Mouse (Mus musculus) CH12.LX (cell line): ENCODE data around the gene Snrnp35. TPM values are rescaled to one million over a fixed set of nuclear protein-coding genes. Genes with fewer than 3 reads are reported as not detected.

ENCODE experiments used
- DNase-seq: peaks from one replicate; pipeline ENCODE4 v3.0.0-alpha.2; 2013; ENCODE audit errors: extremely low read depth
- H3K27ac ChIP-seq: 2 replicates; pipeline ENCODE4 v1.5.1; 2012; ENCODE audit warnings: low read depth, mild to moderate bottlenecking, control low read depth, moderate library complexity; ENCODE audit not compliant: insufficient read depth
- H3K27me3 ChIP-seq: replicated peaks from 2 replicates; pipeline ENCODE3; 2012; ENCODE audit warnings: inconsistent platforms
- H3K36me3 ChIP-seq, 2 experiments: replicated peaks in 1 of 2; 2 replicates each; pipeline versions ENCODE3 to v1.6.1; 2012; ENCODE audit warnings: inconsistent platforms in 1 of 2, low read length in 1 of 2, mild to moderate bottlenecking in 1 of 2, mixed read lengths in 1 of 2, moderate library complexity in 1 of 2; ENCODE audit not compliant: control insufficient read depth in 1 of 2, insufficient read depth in 1 of 2
- H3K4me1 ChIP-seq, 2 experiments: 2 replicates each; pipeline ENCODE4 v1.6.1; 2012; ENCODE audit warnings: inconsistent platforms in 1 of 2, moderate library complexity in 1 of 2; ENCODE audit not compliant: insufficient read depth in 2 of 2, control insufficient read depth in 1 of 2
- H3K4me2 ChIP-seq: 2 replicates; pipeline ENCODE4 v1.6.1; 2012; ENCODE audit warnings: low read depth, mild to moderate bottlenecking, control low read depth; ENCODE audit not compliant: poor library complexity, insufficient read depth, severe bottlenecking
- H3K4me3 ChIP-seq, 3 experiments: fragments of 150-350 bp in 1 of 3; sonication (generic) in 1 of 3; replicated peaks in 1 of 3; 2 replicates each; pipeline versions ENCODE3 to v1.5.1; 2011 to 2012; ENCODE audit warnings: low read depth in 2 of 3, low read length in 2 of 3, mild to moderate bottlenecking in 2 of 3, moderate library complexity in 2 of 3, control low read depth in 1 of 3, improper control_type of control experiment in 1 of 3, inconsistent platforms in 1 of 3, mixed read lengths in 1 of 3; ENCODE audit not compliant: poor library complexity in 1 of 3
- H3K79me2 ChIP-seq: replicated peaks from 2 replicates; pipeline ENCODE4 v1.6.1; 2012; ENCODE audit warnings: mild to moderate bottlenecking, moderate library complexity; ENCODE audit not compliant: control insufficient read depth, poor library complexity, insufficient read depth, severe bottlenecking; ENCODE audit errors: extremely low read depth
- H3K9ac ChIP-seq: 2 replicates; pipeline ENCODE4 v1.6.1; 2012; ENCODE audit warnings: low read depth, mild to moderate bottlenecking, control low read depth, moderate library complexity; ENCODE audit not compliant: insufficient read depth
- H3K9me3 ChIP-seq: replicated peaks from 2 replicates; pipeline ENCODE3; 2012; ENCODE audit warnings: low read length, inconsistent platforms, mixed read lengths
- CHD2 ChIP-seq: IDR thresholded peaks from 2 replicates; pipeline ENCODE4 v1.6.1; 2011; ENCODE audit warnings: low read length, improper control_type of control experiment
- CTCF ChIP-seq, 2 experiments: IDR thresholded peaks in 1 of 2; conservative IDR thresholded peaks in 1 of 2; 2 replicates each; pipeline ENCODE4 v1.5.1; 2011 to 2012; ENCODE audit warnings: low read depth in 2 of 2, low read length in 2 of 2, improper control_type of control experiment in 1 of 2, inconsistent platforms in 1 of 2, mild to moderate bottlenecking in 1 of 2, moderate library complexity in 1 of 2
- E2F4 ChIP-seq: IDR thresholded peaks from 2 replicates; pipeline ENCODE4 v1.6.1; 2011; ENCODE audit warnings: low read depth, low read length, improper control_type of control experiment; ENCODE audit not compliant: insufficient replicate concordance
- ELF1 ChIP-seq: IDR thresholded peaks from 2 replicates; pipeline ENCODE4 v1.6.1; 2014; ENCODE audit warnings: low read depth, mild to moderate bottlenecking, inconsistent platforms, low read length, improper control_type of control experiment
- EP300 ChIP-seq: IDR thresholded peaks from 2 replicates; pipeline ENCODE4 v1.6.1; 2011; ENCODE audit warnings: low read length, improper control_type of control experiment
- ETS1 ChIP-seq: conservative IDR thresholded peaks from 2 replicates; pipeline ENCODE4 v1.6.1; 2012; ENCODE audit warnings: low read depth, mild to moderate bottlenecking, inconsistent platforms, low read length, improper control_type of control experiment, moderate library complexity
- HCFC1 ChIP-seq: IDR thresholded peaks from 2 replicates; pipeline ENCODE4 v1.6.1; 2012; ENCODE audit warnings: low read depth, mild to moderate bottlenecking, inconsistent platforms, low read length, improper control_type of control experiment
- MEF2A ChIP-seq: IDR thresholded peaks from 2 replicates; pipeline ENCODE4 v1.6.1; 2014; ENCODE audit warnings: low read depth, mild to moderate bottlenecking, inconsistent platforms, low read length, improper control_type of control experiment, borderline replicate concordance
- MXI1 ChIP-seq: IDR thresholded peaks from 2 replicates; pipeline ENCODE4 v1.6.1; 2011; ENCODE audit warnings: mild to moderate bottlenecking, low read depth, low read length, improper control_type of control experiment
- MYC ChIP-seq: IDR thresholded peaks from 2 replicates; pipeline ENCODE4 v1.6.1; 2011; ENCODE audit warnings: low read depth, mild to moderate bottlenecking, improper control_type of control experiment, low read length
- NRF1 ChIP-seq: IDR thresholded peaks from 2 replicates; pipeline ENCODE4 v1.6.1; 2014; ENCODE audit warnings: low read depth, mild to moderate bottlenecking, inconsistent platforms, low read length, improper control_type of control experiment, moderate library complexity
- POLR2AphosphoS2 ChIP-seq: IDR thresholded peaks from 2 replicates; pipeline ENCODE4 v1.6.1; 2011; ENCODE audit warnings: low read depth, low read length, improper control_type of control experiment
- SIN3A ChIP-seq: IDR thresholded peaks from 2 replicates; pipeline ENCODE4 v1.6.1; 2012; ENCODE audit warnings: low read length, improper control_type of control experiment, inconsistent platforms
- SMC3 ChIP-seq: IDR thresholded peaks from 2 replicates; pipeline ENCODE4 v1.6.1; 2011; ENCODE audit warnings: low read depth, low read length, improper control_type of control experiment
- TBP ChIP-seq: conservative IDR thresholded peaks from 2 replicates; pipeline ENCODE4 v1.6.1; 2011; ENCODE audit warnings: low read depth, low read length, improper control_type of control experiment
- TCF12 ChIP-seq: IDR thresholded peaks from 2 replicates; pipeline ENCODE4 v1.6.1; 2014; ENCODE audit warnings: low read depth, mild to moderate bottlenecking, inconsistent platforms, low read length, improper control_type of control experiment
- UBTF ChIP-seq: IDR thresholded peaks from 2 replicates; pipeline ENCODE4 v1.6.1; 2012; ENCODE audit warnings: low read depth, mild to moderate bottlenecking, inconsistent platforms, low read length, improper control_type of control experiment, moderate library complexity
- USF1 ChIP-seq: IDR thresholded peaks from 2 replicates; pipeline ENCODE4 v1.6.1; 2014; ENCODE audit warnings: low read depth, mild to moderate bottlenecking, inconsistent platforms, low read length, improper control_type of control experiment
- ZC3H11A ChIP-seq: IDR thresholded peaks from 2 replicates; pipeline ENCODE4 v1.6.1; 2012; ENCODE audit warnings: low read depth, mild to moderate bottlenecking, inconsistent platforms, low read length, improper control_type of control experiment
- dilution Hi-C: fragments of 300-500 bp; cut with MboI; formaldehyde crosslinking; loops from 2 replicates; pipeline ENCODE4 v1.14.3; 2020; ENCODE audit warnings: low sequenced_read_pairs; ENCODE audit not compliant: extremely low pct_unique_long_range_greater_than_20kb, extremely low pct_ligation_motif_present
- in situ Hi-C: fragments of 300-500 bp; cut with MboI; formaldehyde crosslinking; loops from 3 replicates; pipeline ENCODE4 v1.14.3; 2019; ENCODE audit warnings: low sequenced_read_pairs, low pct_ligation_motif_present, low pct_unique_long_range_greater_than_20kb, mixed read lengths
- polyA plus RNA-seq: library from polyadenylated mRNA; unstranded; fragments of >175 nt; gene quantifications from 2 replicates; pipeline ENCODE4 v1.2.1, GENCODE M21; 2012; ENCODE audit warnings: low read depth; ENCODE audit not compliant: insufficient read length
- total RNA-seq, 2 experiments: library from RNA; depleted of rRNA; stranded (reverse); fragments of 300-350 nt in 1 of 2; fragments of >200 nt in 1 of 2; gene quantifications; 2 replicates each; pipeline ENCODE4 v1.2.3; 2012 to 2014

Gene Snrnp35
- total and polyA plus RNA-seq, 3 experiments: 13.9 to 29.0 (median 27.4) TPM

DNA sequence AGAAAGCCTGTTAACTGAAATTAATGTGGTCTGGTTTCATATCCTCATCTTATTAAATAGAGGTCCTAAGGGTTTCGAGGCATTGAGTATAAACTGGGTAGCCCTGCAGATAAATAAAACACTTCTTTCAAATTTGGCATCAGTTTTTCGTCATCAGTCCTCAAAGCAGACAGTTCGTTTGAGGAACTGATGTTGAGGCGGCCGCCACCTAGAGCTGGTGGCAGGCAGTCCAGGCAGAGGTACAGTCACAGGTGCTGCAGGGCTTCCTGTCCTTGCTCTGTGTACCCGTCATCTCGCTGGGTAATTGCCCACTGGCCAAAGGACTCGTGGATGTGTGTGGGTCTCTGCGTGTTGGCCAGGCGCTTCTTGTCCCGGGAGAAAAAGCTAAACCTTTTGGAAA is 10.5 kb downstream of the Snrnp35 start:
- peaks cover 0 to 49% of the 10 kb centered on the region in 2 experiments; a peak in 2 of 4 replicates for H3K4me1 ChIP-seq
- H3K9me3 ChIP-seq: no peaks in the 10 kb centered on the region
- H3K4me3 ChIP-seq: no peak overlapping the region
- TF ChIP-seq SMC3: 0 out of 2 replicates have a peak, but pooled peaks have one; percentile 6
- no peak for TF ChIP-seq ETS1
- H3K27ac ChIP-seq: no peak overlapping the region
- dilution Hi-C loops (no loop called here), in situ Hi-C loops (loop anchor here (5.0 kb wide), 1 partner anchor 34 kb away; no protein-coding TSS in a partner anchor)
- peaks cover 25 to 72% of the 10 kb centered on the region in 2 experiments for H3K36me3 ChIP-seq
- no peak overlapping the region for H3K9ac ChIP-seq
- H3K27me3 ChIP-seq: no peaks in the 10 kb centered on the region
- DNase-seq: peak; percentile 21
- no peak overlapping the region for H3K4me2 ChIP-seq
- no peaks in the 10 kb centered on the region for H3K79me2 ChIP-seq

DNA sequence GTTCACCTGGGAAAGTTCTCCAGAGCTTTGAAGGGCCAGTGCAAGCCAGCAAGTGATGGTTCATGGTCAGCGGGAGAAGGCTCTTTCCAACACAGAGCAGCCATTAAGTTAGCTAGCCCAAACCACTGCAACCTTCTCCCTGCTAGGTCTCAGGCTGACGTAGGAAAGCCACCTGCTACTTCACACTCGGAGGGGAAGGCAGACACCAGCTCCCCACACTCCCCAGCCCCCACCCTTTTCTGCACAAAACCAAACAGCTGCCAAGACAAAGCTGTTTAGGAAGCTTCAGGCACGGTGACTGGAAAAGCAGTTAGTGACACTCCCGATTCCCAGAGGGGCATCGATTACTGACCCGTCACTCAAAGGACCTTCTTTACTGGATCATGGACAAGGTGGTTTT is 12.6 kb downstream of the Snrnp35 start:
- Histone ChIP-seq H3K9ac (no peak overlapping the region), H3K79me2 (no peaks in the 10 kb centered on the region), H3K4me2 (no peak overlapping the region), H3K27ac (no peak overlapping the region)
- no peak for DNase-seq
- dilution Hi-C loops (no loop called here), in situ Hi-C loops (no loop called here)
- TF ChIP-seq ETS1: no peak
- no peak for TF ChIP-seq CTCF (conservative IDR thresholded peaks at IDR 0.05 in 1 of 2, IDR thresholded peaks at IDR 0.05 in 1 of 2; ENCODE audit: low read depth in 2 of 2, low read length in 2 of 2)
- no peak for TF ChIP-seq CHD2
- TF ChIP-seq SMC3: no peak
- no peak for TF ChIP-seq UBTF
- TF ChIP-seq ZC3H11A: no peak
- TF ChIP-seq, all 38 proteins: peak for 0
- Histone ChIP-seq H3K36me3 (peaks cover 12 to 57% of the 10 kb centered on the region in 2 experiments), H3K4me3 (no peak overlapping the region), H3K4me1 (peaks cover 0 to 56% of the 10 kb centered on the region in 2 experiments; a peak in 2 of 4 replicates), H3K9me3 (no peaks in the 10 kb centered on the region), H3K27me3 (no peaks in the 10 kb centered on the region)

DNA sequence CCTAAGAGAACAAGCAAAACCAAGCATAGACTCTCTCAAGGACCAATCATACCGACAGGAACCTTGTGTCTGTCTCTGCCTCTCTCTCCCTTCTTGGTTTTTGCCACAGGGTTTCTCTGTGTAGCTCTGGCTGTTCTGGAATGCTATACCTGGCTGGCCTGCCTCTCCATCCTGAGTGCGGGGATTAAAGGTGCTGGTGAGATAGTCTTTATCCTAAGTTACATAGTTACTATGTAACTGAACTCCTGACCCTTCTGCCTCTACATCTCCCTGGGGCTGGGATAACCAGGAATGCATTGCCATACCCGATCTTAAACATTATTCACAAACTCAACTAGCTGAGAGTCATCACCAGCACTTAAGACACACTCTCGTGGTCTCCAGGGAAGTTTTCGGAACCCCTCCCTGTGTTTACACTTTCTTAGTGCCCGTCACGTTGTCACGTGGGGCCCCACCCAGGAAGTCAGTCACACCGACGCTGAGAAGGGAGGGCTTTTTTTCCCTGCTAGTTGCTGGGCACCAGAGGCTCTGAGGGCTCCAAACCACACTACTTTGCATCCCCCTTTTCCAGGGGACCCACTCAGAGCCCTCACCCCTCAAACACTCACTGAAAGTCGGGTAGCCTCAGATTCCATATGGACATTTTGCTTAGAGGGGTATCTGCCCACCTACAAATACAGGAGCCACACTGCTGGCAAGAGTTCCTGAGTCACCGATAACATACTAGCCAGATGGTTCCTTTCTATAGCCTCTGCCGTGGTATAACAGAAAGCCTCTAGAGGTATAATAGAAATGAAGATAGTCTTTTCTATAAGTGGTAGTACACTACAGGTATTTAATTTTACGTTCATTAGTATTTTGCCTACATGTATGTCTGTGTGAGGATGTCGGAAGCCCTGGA is 13.9 kb downstream of the Snrnp35 start:
- Histone ChIP-seq H3K27me3 (no peaks in the 10 kb centered on the region), H3K79me2 (no peaks in the 10 kb centered on the region), H3K9ac (no peak overlapping the region), H3K9me3 (no peaks in the 10 kb centered on the region), H3K36me3 (peaks cover 7 to 52% of the 10 kb centered on the region in 2 experiments), H3K4me3 (no peak overlapping the region), H3K4me2 (no peak overlapping the region), H3K27ac (no peak overlapping the region), H3K4me1 (peaks cover 0 to 56% of the 10 kb centered on the region in 2 experiments; a peak in 2 of 4 replicates)
- no peak for TF ChIP-seq USF1
- TF ChIP-seq NRF1: no peak
- TF ChIP-seq E2F4: no peak
- TF ChIP-seq EP300: no peak
- TF ChIP-seq MEF2A: no peak
- TF ChIP-seq POLR2AphosphoS2: no peak
- TF ChIP-seq HCFC1: no peak
- no peak for TF ChIP-seq MYC
- no peak for TF ChIP-seq SIN3A
- TF ChIP-seq ETS1: no peak
- no peak for TF ChIP-seq UBTF
- TF ChIP-seq MXI1: no peak
- TF ChIP-seq TCF12: no peak
- no peak for TF ChIP-seq TBP
- TF ChIP-seq ELF1: no peak
- dilution Hi-C loops: no loop called here
- in situ Hi-C loops: no loop called here
- DNase-seq: no peak
